Mouse (Mus musculus): ENCODE data around the gene Fam234a.
"Not testable (repeated sequence)": the region's sequence is repeated elsewhere in the genome, so short reads cannot be mapped to it uniquely, and the experiment has no call there.

Fam234a gene

GRCm38 (mm10) chr17:26244101-26244841 is at the start of gene Fam234a:
TSS of gene Fam234a (minus strand) at chr17:26244242.
- peak; percentile 86 for DNase-seq (ENCODE audit: low read depth)

- DNase-seq (ENCODE audit: low read depth), result no peak
These were observed 45.4 kb upstream of the Fam234a start for GRCm38 (mm10) chr17:26289475-26289874.

- DNase-seq (ENCODE audit: low read depth), result no peak
These were observed 42.3 kb upstream of the Fam234a start for GRCm38 (mm10) chr17:26286199-26286955.

GRCm38 (mm10) chr17:26276711-26277110 is 32.7 kb upstream of the Fam234a start:
- DNase-seq (ENCODE audit: low read depth), result no peak

- DNase-seq (ENCODE audit: low read depth), result no peak
These were observed 31.9 kb upstream of the Fam234a start for GRCm38 (mm10) chr17:26275933-26276332.

- no peak for DNase-seq (ENCODE audit: low read depth)
These were observed 28.5 kb upstream of the Fam234a start for GRCm38 (mm10) chr17:26272586-26272985.

GRCm38 (mm10) chr17:26269577-26269976 is 25.5 kb upstream of the Fam234a start:
- DNase-seq (ENCODE audit: low read depth), result not testable (repeated sequence)

GRCm38 (mm10) chr17:26268851-26269250 is 24.8 kb upstream of the Fam234a start:
- DNase-seq (ENCODE audit: low read depth), result no peak

- no peak for DNase-seq (ENCODE audit: low read depth)
These were observed 18.3 kb upstream of the Fam234a start for GRCm38 (mm10) chr17:26262384-26262783.

- DNase-seq (ENCODE audit: low read depth), result no peak
These were observed 17.8 kb upstream of the Fam234a start for GRCm38 (mm10) chr17:26261826-26262225.

GRCm38 (mm10) chr17:26255313-26255712 is 11.3 kb upstream of the Fam234a start:
- DNase-seq (ENCODE audit: low read depth), result no peak

- DNase-seq (ENCODE audit: low read depth), result no peak
These were observed 9.4 kb upstream of the Fam234a start for GRCm38 (mm10) chr17:26253399-26253798.

GRCm38 (mm10) chr17:26252539-26253251 is 8.7 kb upstream of the Fam234a start, which contains the start of gene Luc7l:
TSS of gene Luc7l (plus strand) at chr17:26252896.
- peak; percentile 96 for DNase-seq (ENCODE audit: low read depth)

GRCm38 (mm10) chr17:26251886-26252538 is 8.0 kb upstream of the Fam234a start:
- DNase-seq (ENCODE audit: low read depth), result no peak

GRCm38 (mm10) chr17:26243471-26244100 is 456 bp downstream of the Fam234a start:
- DNase-seq (ENCODE audit: low read depth), result no peak

- DNase-seq (ENCODE audit: low read depth), result no peak
These were observed 3.1 kb downstream of the Fam234a start for GRCm38 (mm10) chr17:26240990-26241389.

- peak; percentile 50 for DNase-seq (ENCODE audit: low read depth)
These were observed 3.8 kb downstream of the Fam234a start for GRCm38 (mm10) chr17:26240120-26240790.

- no peak for DNase-seq (ENCODE audit: low read depth)
These were observed 4.5 kb downstream of the Fam234a start for GRCm38 (mm10) chr17:26239551-26239950.

- DNase-seq (ENCODE audit: low read depth), result no peak
These were observed 6.4 kb downstream of the Fam234a start for GRCm38 (mm10) chr17:26237667-26238066.

GRCm38 (mm10) chr17:26235077-26235815 is 8.8 kb downstream of the Fam234a start:
- no peak for DNase-seq (ENCODE audit: low read depth)

Data from c-Kit-positive CD71-positive TER-119-negative erythroid progenitor cells, embryonic 14.5 days (primary cell).